Mouse (Mus musculus) midbrain, embryonic 14.5 days (tissue): ENCODE data around the gene Cntn2. TPM values are rescaled to one million over a fixed set of nuclear protein-coding genes. Genes with fewer than 3 reads are reported as not detected.
"Not testable (repeated sequence)": the region's sequence is repeated elsewhere in the genome, so short reads cannot be mapped to it uniquely, and the experiment has no call there.

Experiments used
- ATAC-seq: fragments of 200-750 bp; cut with Nextera tagmentation; 2 replicates; pipeline ENCODE4 v1.8.0; 2017; ENCODE audit warnings: moderate number of reproducible peaks, moderate library complexity; ENCODE audit not compliant: low FRiP score, low TSS enrichment
- DNase-seq: peaks from one replicate; pipeline ENCODE4 v3.0.0-alpha.2; 2015
- H3K27ac ChIP-seq: fragments of 300-500 bp; sonication (generic); replicated peaks from 2 replicates; pipeline ENCODE4 v1.5.1; 2014; ENCODE audit warnings: mild to moderate bottlenecking, low read depth, low read length, moderate library complexity
- H3K27me3 ChIP-seq: fragments of 300-500 bp; sonication (generic); 2 replicates; pipeline ENCODE4 v1.6.1; 2014; ENCODE audit warnings: low read length, control low read depth, mixed read lengths; ENCODE audit not compliant: control insufficient read depth, insufficient read depth
- H3K36me3 ChIP-seq: fragments of 300-500 bp; sonication (generic); 2 replicates; pipeline ENCODE4 v1.6.1; 2014; ENCODE audit warnings: low read length, control low read depth; ENCODE audit not compliant: control insufficient read depth, insufficient read depth
- H3K4me1 ChIP-seq: fragments of 300-500 bp; sonication (generic); 2 replicates; pipeline ENCODE4 v1.6.1; 2014; ENCODE audit warnings: mild to moderate bottlenecking, antibody characterized with exemption, low read length, control low read depth; ENCODE audit not compliant: control insufficient read depth, insufficient read depth
- H3K4me2 ChIP-seq: fragments of 300-500 bp; sonication (generic); 2 replicates; pipeline ENCODE4 v1.6.1; 2014; ENCODE audit warnings: mild to moderate bottlenecking, low read length, moderate library complexity
- H3K4me3 ChIP-seq: fragments of 300-500 bp; sonication (generic); replicated peaks from 2 replicates; pipeline ENCODE4 v1.5.1; 2014; ENCODE audit warnings: low read depth, low read length
- H3K9ac ChIP-seq: fragments of 300-500 bp; sonication (generic); replicated peaks from 2 replicates; pipeline ENCODE4 v1.6.1; 2014; ENCODE audit warnings: mild to moderate bottlenecking, low read length, moderate library complexity
- H3K9me3 ChIP-seq: fragments of 300-500 bp; sonication (generic); 2 replicates; pipeline ENCODE4 v1.6.1; 2016; ENCODE audit warnings: low read length, control low read depth, mixed read lengths; ENCODE audit not compliant: control insufficient read depth
- WGBS: fragments of 180-500 bp; shearing (Covaris S2); extraction: QIAGEN DNeasy Blood & Tissue Kit; methylation state at CpG from one replicate; pipeline ENCODE4 v1.1.7; 2014; 5-methylcytosine and 5-hydroxymethylcytosine counted together
- polyA plus RNA-seq: library from polyadenylated mRNA; unstranded; fragments of >200 nt; fragmentation: Nextera tagmentation; extraction: Ambion mirVana; gene quantifications from 2 replicates; pipeline ENCODE4 v1.2.1, GENCODE M21; 2014

Cntn2 gene
- polyA plus RNA-seq, 1 experiment from 2014 or later, result 65.3 TPM

DNA sequence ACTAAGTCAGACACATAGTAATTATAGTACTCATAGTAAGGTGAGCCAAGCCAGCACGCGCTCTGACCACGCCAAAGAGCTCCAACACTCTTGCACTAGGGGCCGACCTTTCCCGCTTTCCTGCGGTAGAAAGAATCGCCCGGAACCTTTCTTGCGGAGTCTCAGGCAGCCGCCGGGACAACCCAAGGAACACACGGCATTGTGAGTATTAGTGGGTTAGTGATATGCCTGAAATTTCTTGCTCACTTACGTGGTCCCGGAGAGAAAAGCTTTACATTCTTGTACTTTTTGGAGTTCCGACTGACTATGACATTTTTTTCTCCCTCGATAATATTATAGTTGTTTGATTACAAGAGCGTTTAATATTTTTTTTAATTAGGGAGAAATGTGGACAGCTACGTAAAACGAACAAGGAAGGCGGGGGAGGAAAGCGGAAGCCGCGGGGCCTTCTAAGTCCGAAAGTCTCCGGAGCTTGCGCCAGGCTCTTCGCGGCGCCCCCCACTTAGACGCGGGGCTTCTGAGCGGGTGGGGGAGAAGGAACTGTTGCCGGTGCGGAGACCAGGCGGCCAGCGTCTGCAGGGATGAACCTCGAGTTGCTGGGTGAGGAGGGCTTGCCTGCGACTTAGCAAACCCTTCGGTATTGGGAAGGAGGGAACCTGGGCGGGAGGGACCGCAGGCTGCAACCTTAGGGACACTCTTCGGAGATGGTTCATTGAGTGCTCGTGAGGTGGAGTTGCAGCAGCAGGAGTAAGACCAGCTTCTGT, 65.9 kb downstream of the Cntn2 start, which contains the start of gene Rbbp5:
Gene Rbbp5 (plus strand): TSS at position 438 of the 764 bp plus-strand sequence.
- Histone ChIP-seq H3K27me3 (no peaks in the 10 kb centered on the region), H3K27ac (peak within 1 kb of the TSS; percentile 73), H3K9ac (peak within 1 kb of the TSS; percentile 70), H3K4me2 (peak within 1 kb of the TSS; percentile 82), H3K36me3 (no peaks in the 10 kb centered on the region), H3K4me1 (peaks cover 8% of the 10 kb centered on the region), H3K9me3 (no peaks in the 10 kb centered on the region), H3K4me3 (peak within 1 kb of the TSS; percentile 80)
- under 1% methylated on average over 43 of the region's 43 CpGs for WGBS
- DNase-seq (peak; percentile 95), ATAC-seq (peak; percentile 89)

DNA sequence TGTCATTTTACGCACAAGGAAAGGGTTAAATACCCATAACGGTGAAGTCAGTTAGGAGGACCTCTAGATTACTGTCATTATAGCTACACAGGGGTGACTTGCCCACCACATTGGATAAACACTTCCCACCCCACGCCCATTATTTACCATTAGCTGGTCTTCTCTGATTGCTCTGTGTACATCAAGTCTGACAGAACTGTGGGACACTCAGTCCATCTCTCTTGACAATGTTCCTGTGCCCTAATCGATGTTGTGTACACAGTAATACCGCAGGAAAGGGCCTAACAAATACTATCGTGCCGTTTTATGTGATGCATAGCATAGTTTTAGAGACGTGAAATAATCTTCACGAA, 66.5 kb downstream of the Cntn2 start:
- WGBS, result 5% methylated on average over 9 of the region's 9 CpGs
- ATAC-seq, result peak; percentile 50

DNA sequence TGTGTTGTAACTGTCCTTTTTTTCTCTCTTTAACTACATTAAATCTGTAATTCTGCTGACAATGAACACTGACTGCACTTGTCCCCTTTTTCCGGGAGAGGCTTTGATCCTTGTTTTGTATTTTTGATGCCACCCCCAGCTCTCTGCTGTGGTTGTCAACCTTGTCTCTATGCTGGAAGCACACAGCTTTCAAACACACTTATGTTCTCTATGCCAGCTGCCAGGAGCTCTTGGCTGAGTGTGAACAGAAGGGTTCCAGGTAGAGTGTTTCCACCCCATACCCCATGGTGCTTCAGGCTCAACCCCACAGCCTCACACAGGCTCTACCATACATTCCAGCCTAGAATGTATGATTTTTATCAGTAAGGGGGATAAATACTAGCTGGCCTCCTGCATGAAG, 68.6 kb downstream of the Cntn2 start:
- H3K9ac ChIP-seq, result no peak overlapping the region
- no peak overlapping the region for H3K4me2 ChIP-seq
- H3K27me3 ChIP-seq, result no peaks in the 10 kb centered on the region
- H3K36me3 ChIP-seq, result no peaks in the 10 kb centered on the region
- ATAC-seq, result no peak
- H3K27ac ChIP-seq, result no peak overlapping the region
- no peak overlapping the region for H3K4me3 ChIP-seq
- no peaks in the 10 kb centered on the region for H3K9me3 ChIP-seq
- peaks cover 8% of the 10 kb centered on the region for H3K4me1 ChIP-seq
- 67% methylated on average over 1 of the region's 1 CpGs for WGBS
- no peak for DNase-seq

More for the DNA sequence above, 66.5 kb downstream of the Cntn2 start:
- H3K4me3 ChIP-seq, result peak overlapping the region; percentile 80
- no peaks in the 10 kb centered on the region for H3K9me3 ChIP-seq
- peak overlapping the region; percentile 73 for H3K27ac ChIP-seq
- H3K27me3 ChIP-seq, result no peaks in the 10 kb centered on the region
- no peak for DNase-seq
- peak overlapping the region; percentile 82 for H3K4me2 ChIP-seq
- H3K4me1 ChIP-seq, result peaks cover 8% of the 10 kb centered on the region
- H3K9ac ChIP-seq, result peak overlapping the region; percentile 70
- H3K36me3 ChIP-seq, result no peaks in the 10 kb centered on the region

DNA sequence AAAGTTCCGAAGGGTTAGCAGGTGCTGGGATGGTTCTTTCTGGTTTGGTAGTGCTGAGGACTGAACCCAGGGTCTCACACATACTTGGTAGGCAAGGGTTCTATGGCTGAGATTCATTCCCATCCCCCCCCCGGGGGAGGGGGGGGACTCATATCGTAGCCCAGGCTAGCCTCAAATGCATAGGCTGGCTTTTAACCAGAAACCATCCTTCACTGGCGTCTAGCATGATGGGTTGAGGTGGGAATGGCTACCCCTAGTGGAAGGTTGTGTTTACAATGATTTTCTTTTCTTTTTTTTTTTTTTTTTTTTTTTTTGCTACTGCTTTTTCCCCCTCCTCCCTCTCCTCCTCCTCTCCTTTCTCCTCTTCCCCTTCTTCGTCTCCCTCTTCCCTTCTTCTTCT, 70.5 kb downstream of the Cntn2 start:
- no peak overlapping the region for H3K4me3 ChIP-seq
- H3K27ac ChIP-seq, result no peak overlapping the region
- no peaks in the 10 kb centered on the region for H3K27me3 ChIP-seq
- no peak overlapping the region for H3K9ac ChIP-seq
- WGBS, result 64% methylated on average over 5 of the region's 5 CpGs
- no peaks in the 10 kb centered on the region for H3K4me1 ChIP-seq
- H3K4me2 ChIP-seq, result no peak overlapping the region
- ATAC-seq (no peak), DNase-seq (peak; percentile 48)
- no peaks in the 10 kb centered on the region for H3K9me3 ChIP-seq
- no peaks in the 10 kb centered on the region for H3K36me3 ChIP-seq

DNA sequence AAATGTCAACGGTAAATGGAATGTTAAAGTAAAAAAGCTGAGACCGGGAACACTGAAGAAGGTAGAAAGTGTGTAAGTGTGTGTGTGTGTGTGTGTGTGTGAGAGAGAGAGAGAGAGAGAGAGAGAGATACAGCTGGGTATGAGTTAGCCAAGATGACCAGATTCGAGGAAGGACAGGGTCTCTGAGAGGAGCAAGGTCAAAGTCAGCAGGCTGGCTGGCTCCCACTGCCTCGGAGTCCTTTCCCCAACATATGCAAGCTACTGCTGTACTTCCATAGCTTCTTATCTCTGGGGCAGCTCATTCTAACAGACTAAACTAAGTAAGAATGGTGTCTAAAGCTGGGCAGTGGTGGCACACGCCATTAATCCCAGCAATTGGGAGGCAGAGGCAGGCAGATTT, 71.6 kb downstream of the Cntn2 start:
- no peak for ATAC-seq
- 92% methylated on average over 5 of the region's 5 CpGs for WGBS

DNA sequence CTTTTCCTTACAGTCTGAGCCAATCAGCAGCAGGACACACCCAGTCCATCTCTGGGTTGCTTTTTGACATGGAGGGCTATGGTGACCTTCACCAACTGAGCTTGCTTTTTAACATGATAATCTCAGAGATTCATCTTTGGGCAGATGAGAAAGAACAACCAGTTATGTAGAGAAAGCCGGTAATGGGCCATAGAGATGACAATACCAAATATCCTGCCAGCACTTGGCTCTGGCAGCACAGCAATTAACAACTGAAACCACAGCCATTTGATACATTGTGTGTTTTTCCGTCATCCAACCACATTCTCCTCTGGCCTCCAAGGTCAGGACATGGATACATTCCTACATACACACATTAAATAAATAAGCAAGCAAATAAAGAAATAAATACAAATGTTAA, 72.0 kb downstream of the Cntn2 start:
- no peak overlapping the region for H3K4me3 ChIP-seq
- no peaks in the 10 kb centered on the region for H3K4me1 ChIP-seq
- no peak for ATAC-seq
- H3K36me3 ChIP-seq, result peaks cover 9% of the 10 kb centered on the region
- no peak overlapping the region for H3K27ac ChIP-seq
- H3K4me2 ChIP-seq, result no peak overlapping the region
- H3K9ac ChIP-seq, result no peak overlapping the region
- H3K9me3 ChIP-seq, result no peaks in the 10 kb centered on the region
- WGBS, result 93% methylated on average over 2 of the region's 2 CpGs
- no peak for DNase-seq
- no peaks in the 10 kb centered on the region for H3K27me3 ChIP-seq

More for the DNA sequence above, 71.6 kb downstream of the Cntn2 start:
- Histone ChIP-seq H3K36me3 (peaks cover 6% of the 10 kb centered on the region), H3K9ac (no peak overlapping the region), H3K4me2 (no peak overlapping the region), H3K4me3 (no peak overlapping the region), H3K9me3 (no peaks in the 10 kb centered on the region), H3K4me1 (no peaks in the 10 kb centered on the region), H3K27me3 (no peaks in the 10 kb centered on the region), H3K27ac (no peak overlapping the region)
- no peak for DNase-seq

DNA sequence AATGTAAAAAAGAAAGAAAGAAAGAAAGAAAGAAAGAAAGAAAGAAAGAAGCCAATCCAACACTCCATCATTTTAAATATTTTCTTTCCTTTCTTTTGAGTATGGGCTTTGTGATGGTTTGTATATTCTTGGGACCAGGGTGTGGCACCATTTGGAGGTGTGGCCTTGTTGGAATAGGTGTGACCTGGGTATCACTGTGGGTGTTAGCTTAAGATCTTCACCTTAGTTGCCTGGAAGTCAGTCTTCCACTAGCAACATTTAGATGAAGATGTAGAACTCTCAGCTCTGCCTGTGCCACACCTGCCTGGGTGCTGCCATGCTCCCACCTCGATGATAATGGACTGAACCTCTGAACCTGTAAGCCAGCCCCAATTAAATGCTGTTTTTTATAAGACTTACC, 73.0 kb downstream of the Cntn2 start:
- not testable (repeated sequence) for H3K9ac ChIP-seq, H3K27ac ChIP-seq, H3K4me3 ChIP-seq, DNase-seq, H3K4me1 ChIP-seq, H3K9me3 ChIP-seq, ATAC-seq, H3K4me2 ChIP-seq, H3K27me3 ChIP-seq
- 93% methylated on average over 1 of the region's 1 CpGs for WGBS
- peaks cover 18% of the 10 kb centered on the region for H3K36me3 ChIP-seq

DNA sequence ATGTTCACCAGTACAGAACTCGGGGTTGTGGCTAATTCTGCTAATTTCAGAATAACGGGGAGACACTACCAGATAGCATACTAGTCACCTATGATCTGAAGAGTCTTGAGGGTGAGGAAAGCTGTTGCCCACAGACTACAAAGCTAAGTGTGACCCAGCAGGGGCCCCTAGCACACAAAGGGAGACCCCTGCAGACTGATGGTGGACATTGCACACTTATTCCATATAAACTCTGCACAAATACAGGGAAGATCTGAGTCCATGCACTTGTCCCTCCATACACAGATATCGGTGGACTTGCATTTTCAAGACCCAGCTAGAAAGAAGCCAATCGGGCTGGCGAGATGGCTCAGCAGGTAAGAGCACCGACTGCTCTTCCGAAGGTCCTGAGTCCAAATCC, 73.5 kb downstream of the Cntn2 start:
- ATAC-seq (no peak), DNase-seq (no peak)
- WGBS, result 92% methylated on average over 7 of the region's 7 CpGs

DNA sequence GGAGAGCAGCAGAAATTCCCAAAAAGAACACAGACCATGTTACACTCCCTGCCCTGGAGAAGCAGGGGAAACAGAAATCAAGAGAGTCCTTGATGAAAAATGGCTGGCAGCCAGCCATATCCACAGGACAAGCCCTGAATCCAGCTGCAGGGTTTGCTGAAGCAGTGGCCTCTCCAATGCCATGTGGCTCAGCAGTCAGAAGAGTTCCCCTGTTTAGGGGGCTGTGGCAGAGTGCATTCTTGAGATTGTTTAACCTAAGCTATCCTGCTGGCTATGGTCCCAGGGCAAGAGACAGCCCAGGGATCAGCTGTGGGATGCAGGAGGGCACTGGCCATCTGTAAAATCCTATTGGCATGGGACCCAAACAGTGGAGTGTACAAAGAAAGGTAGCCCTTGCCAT, 74.1 kb downstream of the Cntn2 start:
- H3K4me2 ChIP-seq, result no peak overlapping the region
- ATAC-seq (no peak), DNase-seq (no peak)
- no peaks in the 10 kb centered on the region for H3K9me3 ChIP-seq
- no peaks in the 10 kb centered on the region for H3K4me1 ChIP-seq
- no peaks in the 10 kb centered on the region for H3K27me3 ChIP-seq
- H3K36me3 ChIP-seq, result peaks cover 29% of the 10 kb centered on the region
- no peak overlapping the region for H3K27ac ChIP-seq
- H3K9ac ChIP-seq, result no peak overlapping the region
- H3K4me3 ChIP-seq, result no peak overlapping the region

More for the DNA sequence above, 73.5 kb downstream of the Cntn2 start:
- H3K9ac ChIP-seq, result no peak overlapping the region
- H3K27me3 ChIP-seq, result no peaks in the 10 kb centered on the region
- no peak overlapping the region for H3K27ac ChIP-seq
- no peak overlapping the region for H3K4me2 ChIP-seq
- no peaks in the 10 kb centered on the region for H3K9me3 ChIP-seq
- peaks cover 23% of the 10 kb centered on the region for H3K36me3 ChIP-seq
- no peaks in the 10 kb centered on the region for H3K4me1 ChIP-seq
- H3K4me3 ChIP-seq, result no peak overlapping the region
